Mouse (Mus musculus) liver, adult (tissue): ENCODE measurements around the gene Prkab2.

Experiments
- GATA4 ChIP-seq: IDR thresholded peaks from 2 replicates; pipeline ENCODE4 v1.6.1; 2014; ENCODE audit warnings: mild to moderate bottlenecking, low read length; ENCODE audit not compliant: insufficient replicate concordance

The Prkab2 gene

GRCm38 (mm10) chr3:97702448-97703080 lies 44.6 kb downstream of the Prkab2 start:
- no peak for TF ChIP-seq GATA4

- no peak for TF ChIP-seq GATA4
These were observed 47.5 kb downstream of the Prkab2 start for GRCm38 (mm10) chr3:97705508-97705907.

GRCm38 (mm10) chr3:97706561-97706960 lies 48.6 kb downstream of the Prkab2 start:
- TF ChIP-seq GATA4 = no peak

- no peak for TF ChIP-seq GATA4
These were observed 52.1 kb downstream of the Prkab2 start for GRCm38 (mm10) chr3:97710134-97710533.

GRCm38 (mm10) chr3:97710881-97711280 lies 52.9 kb downstream of the Prkab2 start:
- TF ChIP-seq GATA4 = no peak

GRCm38 (mm10) chr3:97715922-97716321 lies 57.9 kb downstream of the Prkab2 start:
- no peak for TF ChIP-seq GATA4

GRCm38 (mm10) chr3:97719116-97719515 lies 61.1 kb downstream of the Prkab2 start:
- TF ChIP-seq GATA4 = no peak
